In genomic region chr2:25271827-25272511, GRCm38 (mm10) we compare ENCODE assay signal across 7 mouse cellular contexts. TPM values are rescaled to one million over a fixed set of nuclear protein-coding genes. Genes with fewer than 3 reads are reported as not detected.
DNase-seq lines count a peak whose midpoint lies in the region; ATAC-seq lines count a peak whose summit lies in the region.

Gene Ssna1 (minus strand): TSS chr2:25272438.
Gene Anapc2 (plus strand): TSS chr2:25272478.

- peak; percentile 98 for DNase-seq in adrenal gland, postnatal 25 days
- peak; percentile 99 for DNase-seq in heart, adult 11 months
- DNase-seq in kidney, adult 18-20 months: peak; percentile 99
- peak; percentile 100 for DNase-seq in limb, embryonic 11.5 days (ENCODE audit: low spot score)
- peak; percentile 99 for DNase-seq in midbrain, embryonic 14.5 days
- peak; percentile 95 to 98 for DNase-seq in spleen, adult 18-20 months

- peak within 1 kb of the TSS; percentile 97 for H3K4me2 ChIP-seq in embryonic facial prominence, embryonic 12.5 days (replicated peaks)
- peak within 1 kb of the TSS; percentile 96 for H3K4me2 ChIP-seq in limb, embryonic 11.5 days (ENCODE audit: low read depth, severe bottlenecking)
- peak within 1 kb of the TSS; percentile 98 for H3K4me2 ChIP-seq in midbrain, embryonic 14.5 days (ENCODE audit: low read length)

- H3K27me3 ChIP-seq in embryonic facial prominence, embryonic 12.5 days: no peaks in the 10 kb centered on the region
- H3K27me3 ChIP-seq in limb, embryonic 11.5 days (ENCODE audit: control insufficient read depth, insufficient read depth, low read length): no peaks in the 10 kb centered on the region
- no peaks in the 10 kb centered on the region for H3K27me3 ChIP-seq in midbrain, embryonic 14.5 days (ENCODE audit: control insufficient read depth, insufficient read depth, low read length)

- H3K4me1 ChIP-seq in embryonic facial prominence, embryonic 12.5 days: peaks cover 23% of the 10 kb centered on the region
- peaks cover 18% of the 10 kb centered on the region for H3K4me1 ChIP-seq in limb, embryonic 11.5 days (ENCODE audit: control insufficient read depth, insufficient read depth, low read length)
- H3K4me1 ChIP-seq in midbrain, embryonic 14.5 days (ENCODE audit: control insufficient read depth, insufficient read depth, low read length): peaks cover 31% of the 10 kb centered on the region

- H3K4me3 ChIP-seq in embryonic facial prominence, embryonic 12.5 days: peak within 1 kb of the TSS; percentile 94
- peak within 1 kb of the TSS; percentile 95 for H3K4me3 ChIP-seq in limb, embryonic 11.5 days (ENCODE audit: low read depth, low read length)
- H3K4me3 ChIP-seq in midbrain, embryonic 14.5 days (replicated peaks; ENCODE audit: low read depth, low read length): peak within 1 kb of the TSS; percentile 83

- WGBS in embryonic facial prominence, embryonic 12.5 days: 1% methylated on average over 55 of the region's 55 CpGs
- WGBS in limb, embryonic 11.5 days: under 1% methylated on average over 55 of the region's 55 CpGs
- under 1% methylated on average over 55 of the region's 55 CpGs for WGBS in midbrain, embryonic 14.5 days

- H3K36me3 ChIP-seq in embryonic facial prominence, embryonic 12.5 days: peaks cover 59% of the 10 kb centered on the region
- H3K36me3 ChIP-seq in limb, embryonic 11.5 days (ENCODE audit: control insufficient read depth, insufficient read depth, low read length): peaks cover 18% of the 10 kb centered on the region
- peaks cover 61% of the 10 kb centered on the region for H3K36me3 ChIP-seq in midbrain, embryonic 14.5 days (ENCODE audit: control insufficient read depth, insufficient read depth, low read length)

- ATAC-seq in embryonic facial prominence, embryonic 12.5 days (ENCODE audit: insufficient number of reproducible peaks, insufficient read depth, low FRiP score, low TSS enrichment): peak; percentile 92
- peak; percentile 93 for ATAC-seq in limb, embryonic 11.5 days (ENCODE audit: insufficient number of reproducible peaks, low FRiP score, low TSS enrichment, low read depth)
- peak; percentile 96 for ATAC-seq in midbrain, embryonic 14.5 days (ENCODE audit: low FRiP score, low TSS enrichment)

- peak within 1 kb of the TSS; percentile 82 for H3K27ac ChIP-seq in embryonic facial prominence, embryonic 12.5 days
- no peak within 1 kb of the TSS; the same call in 1 of the 2 replicates for H3K27ac ChIP-seq in limb, embryonic 11.5 days (replicated peaks; ENCODE audit: low read depth, low read length)
- peak within 1 kb of the TSS; percentile 83 for H3K27ac ChIP-seq in midbrain, embryonic 14.5 days (replicated peaks; ENCODE audit: low read depth, low read length)

- no peaks in the 10 kb centered on the region for H3K9me3 ChIP-seq in embryonic facial prominence, embryonic 12.5 days
- no peaks in the 10 kb centered on the region for H3K9me3 ChIP-seq in limb, embryonic 11.5 days (ENCODE audit: control insufficient read depth, low read length)
- no peaks in the 10 kb centered on the region for H3K9me3 ChIP-seq in midbrain, embryonic 14.5 days (ENCODE audit: control insufficient read depth, low read length)

- peak within 1 kb of the TSS; percentile 86 for H3K9ac ChIP-seq in embryonic facial prominence, embryonic 12.5 days
- H3K9ac ChIP-seq in limb, embryonic 11.5 days (ENCODE audit: low read length): peak within 1 kb of the TSS; percentile 83
- peak within 1 kb of the TSS; percentile 82 for H3K9ac ChIP-seq in midbrain, embryonic 14.5 days (replicated peaks; ENCODE audit: low read length)

RNA-seq across cellular contexts. Expression of gene Ssna1, which starts in this region (rescaled TPM):
- 35.1 and 47.7 TPM in 2 replicates for total RNA-seq in adrenal gland, postnatal 25 days (2021)
- polyA plus RNA-seq in embryonic facial prominence, embryonic 12.5 days (2016; fragmentation: Nextera tagmentation; extraction: Ambion mirVana): 218 and 231 TPM in 2 replicates
- 237 and 242 TPM in 2 replicates for polyA plus RNA-seq in limb, embryonic 11.5 days (2014; fragmentation: Nextera tagmentation; extraction: Ambion mirVana)
- 196 TPM in 2 replicates for polyA plus RNA-seq in midbrain, embryonic 14.5 days (2014; fragmentation: Nextera tagmentation; extraction: Ambion mirVana)

RNA-seq across cellular contexts. Expression of gene Anapc2, which starts in this region (rescaled TPM):
- 70.9 and 95.1 TPM in 2 replicates for total RNA-seq in adrenal gland, postnatal 25 days (2021)
- 154 and 155 TPM in 2 replicates for polyA plus RNA-seq in embryonic facial prominence, embryonic 12.5 days (2016; fragmentation: Nextera tagmentation; extraction: Ambion mirVana)
- 118 and 120 TPM in 2 replicates for polyA plus RNA-seq in limb, embryonic 11.5 days (2014; fragmentation: Nextera tagmentation; extraction: Ambion mirVana)
- 112 and 117 TPM in 2 replicates for polyA plus RNA-seq in midbrain, embryonic 14.5 days (2014; fragmentation: Nextera tagmentation; extraction: Ambion mirVana)
